Mouse (Mus musculus): ENCODE measurements around the gene Rbpjl.

GRCm38 (mm10) chr2:164386953-164387352 lies 16.0 kb upstream of the Rbpjl start:
- peak; percentile 54 for TF ChIP-seq CTCF (IDR thresholded peaks at IDR 0.05)
- no peak for TF ChIP-seq EP300 (IDR thresholded peaks at IDR 0.05; ENCODE audit: insufficient read depth, low read depth, low read length)
